Mouse (Mus musculus) left cerebral cortex, adult 8-10 months (tissue): ENCODE measurements around the gene Ccdc69. TPM values are rescaled to one million over a fixed set of nuclear protein-coding genes. Genes with fewer than 3 reads are reported as not detected.

ENCODE experiments used
- DNase-seq, 2 experiments: peaks; one replicate each; pipeline ENCODE4 v3.0.0; 2022; ENCODE audit warnings: low spot score in 2 of 2
- total RNA-seq, 4 experiments: library from RNA; stranded (reverse); gene quantifications; 2 replicates each; pipeline ENCODE4 v1.2.4; 2022

Ccdc69 gene
- total RNA-seq, 4 experiments from 2014 or later, result 0.44 to 0.50 (median 0.47) TPM

DNA sequence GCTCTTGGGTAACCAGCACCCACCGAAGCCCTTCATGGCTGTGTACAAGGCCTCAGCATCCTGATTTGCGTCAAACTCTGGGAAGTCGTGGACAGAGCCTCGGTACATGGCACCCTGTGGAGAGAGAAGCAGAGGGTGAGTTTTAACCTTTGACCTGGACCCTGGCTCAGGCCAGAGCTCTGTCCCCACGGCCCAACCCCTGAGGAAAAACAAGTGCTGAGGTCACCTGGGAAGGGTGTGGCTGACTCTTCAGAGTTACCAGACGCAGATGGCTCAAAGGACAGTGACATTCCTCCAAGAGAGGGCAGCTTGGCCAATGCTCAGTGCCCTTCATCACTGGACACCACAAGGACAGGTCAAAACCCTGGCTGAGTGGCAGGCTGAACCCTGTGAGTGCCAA, 64.1 kb downstream of the Ccdc69 start:
- no peak for DNase-seq

DNA sequence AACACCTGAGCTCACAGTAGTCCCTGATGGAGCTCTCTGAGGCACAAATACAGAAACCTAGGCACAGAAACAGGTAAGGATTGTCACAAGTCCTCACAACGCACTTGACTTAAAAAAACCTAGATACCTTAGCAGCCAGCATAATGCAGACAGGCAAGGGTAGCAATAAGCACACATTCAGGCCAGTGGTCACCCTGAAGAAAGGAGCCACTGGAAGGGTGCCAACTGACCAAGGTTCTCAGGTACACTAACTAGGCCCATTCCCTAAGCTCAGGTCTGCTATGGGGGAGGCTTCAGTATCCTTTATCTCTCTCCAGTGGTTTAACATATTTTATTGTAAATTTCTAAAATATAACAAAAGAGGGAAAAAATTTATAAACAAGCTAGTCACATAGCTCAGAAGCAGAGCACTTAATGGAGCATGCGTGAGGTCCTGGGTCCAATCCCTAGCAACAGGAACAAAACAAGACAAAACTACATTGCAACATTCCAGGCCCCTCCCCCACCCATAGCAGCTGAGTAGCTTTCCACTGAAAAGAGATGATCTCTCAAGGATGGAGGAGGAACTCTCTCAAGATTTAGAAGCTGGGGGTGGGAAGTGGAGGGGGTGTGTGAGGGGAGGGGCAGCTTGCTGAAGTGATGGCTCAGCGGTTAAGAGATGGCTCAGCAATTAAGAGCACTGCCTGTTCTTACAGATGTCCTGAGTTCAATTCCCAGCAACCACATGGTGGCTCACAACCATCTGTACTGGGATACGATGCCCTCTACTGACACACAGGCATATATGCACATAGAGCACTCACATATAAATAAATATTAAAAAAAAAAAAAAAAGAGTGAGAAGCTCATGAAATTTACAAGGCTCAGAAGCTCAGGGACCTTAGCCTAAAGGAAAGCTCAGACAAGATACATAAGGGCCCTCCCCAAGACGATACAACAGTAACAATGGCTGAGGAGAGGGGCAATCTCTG, 65.1 kb downstream of the Ccdc69 start:
- no peak for DNase-seq

DNA sequence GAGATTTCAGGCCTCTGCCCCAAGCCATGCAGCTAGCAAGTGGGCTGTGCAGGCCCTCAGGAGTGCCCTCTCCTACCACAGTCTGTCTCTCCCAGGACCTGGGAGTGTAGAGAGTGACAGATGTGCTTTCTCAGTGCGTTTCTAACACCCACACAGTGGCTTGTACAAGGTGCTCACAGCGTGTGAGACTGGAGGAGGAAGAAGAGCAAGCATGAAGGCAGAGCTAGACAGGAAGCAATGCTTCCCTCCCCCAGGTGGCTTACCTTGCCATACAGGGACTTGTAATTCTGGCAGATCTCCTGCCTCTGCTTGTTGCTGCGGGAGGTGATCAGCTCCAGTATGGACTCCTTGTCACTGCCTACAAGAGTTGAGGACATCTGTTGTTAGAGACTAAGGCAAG, 66.5 kb downstream of the Ccdc69 start:
- DNase-seq, result peak in 1 of 2 experiments; percentile 50

DNA sequence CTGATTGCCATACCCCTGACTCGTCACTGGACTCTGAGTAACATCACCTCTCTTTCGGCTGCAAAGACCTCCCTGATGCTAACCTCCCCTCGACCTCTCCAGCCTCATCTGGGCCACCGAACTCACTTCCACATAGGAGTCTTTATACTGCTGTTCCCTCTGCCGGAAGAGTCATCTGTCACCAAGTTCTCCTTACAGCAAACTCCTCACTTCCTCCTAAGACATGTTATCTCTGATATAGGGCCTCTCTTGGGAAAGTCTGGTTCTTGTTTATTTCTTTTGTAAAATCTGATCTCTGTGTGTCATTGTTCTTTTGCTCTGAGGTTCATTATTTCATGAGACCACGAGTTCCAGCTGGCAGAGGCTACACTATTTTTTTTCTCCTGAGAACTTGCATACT, 69.7 kb downstream of the Ccdc69 start:
- no peak for DNase-seq

DNA sequence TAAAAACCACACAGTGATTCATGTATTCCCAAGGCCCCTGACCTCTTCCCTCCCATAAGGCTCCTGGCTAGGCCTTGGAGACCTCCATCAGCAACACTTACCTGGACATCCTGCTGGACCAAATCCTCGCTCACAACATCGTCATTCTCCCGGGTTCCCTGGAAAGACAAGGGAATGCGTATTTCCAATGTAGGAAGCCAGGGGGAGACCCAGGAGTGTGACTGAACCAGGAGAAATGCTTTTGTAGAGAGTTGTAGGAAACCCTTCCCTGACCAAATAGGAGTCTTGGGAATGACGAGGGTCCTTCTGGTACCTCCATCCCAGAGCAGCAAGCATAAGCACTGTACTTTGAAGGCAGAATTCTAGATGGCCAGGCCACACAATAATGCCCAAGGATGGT, 72.2 kb downstream of the Ccdc69 start:
- DNase-seq, result no peak

DNA sequence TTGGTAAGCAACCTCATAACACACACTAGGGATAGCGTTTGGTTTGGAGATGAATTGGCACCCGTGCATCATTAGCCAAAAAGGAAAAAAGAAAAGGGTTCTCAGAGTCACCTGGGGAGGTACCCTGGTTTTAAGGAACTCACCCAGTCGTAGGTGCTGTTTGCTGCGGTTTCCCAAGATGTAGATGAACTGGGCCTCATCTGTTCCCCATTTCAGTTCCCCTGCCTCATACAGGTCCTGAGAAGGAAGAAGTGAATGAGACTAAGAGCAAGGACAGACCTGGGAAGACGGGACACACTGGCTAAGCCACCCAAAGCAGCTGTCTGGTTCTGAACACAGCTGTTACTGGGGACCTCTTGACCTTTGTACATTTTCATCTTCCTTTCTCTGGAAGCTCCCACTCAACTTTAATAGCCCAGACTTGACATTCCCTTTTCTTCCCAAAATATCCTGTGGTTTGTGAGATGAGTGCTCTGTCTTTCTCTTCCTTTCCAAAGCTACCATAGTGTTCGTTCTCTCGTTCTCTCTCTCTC, 72.9 kb downstream of the Ccdc69 start:
- DNase-seq, result no peak

Other genes starting within 250 kb of the Ccdc69 start
- 10 to 100 TPM; 23.4 to 37.9 (median 27.9) TPM for gene Lyrm7, start 217.2 kb downstream of the Ccdc69 start, total RNA-seq
- gene Hint1, start 211.7 kb downstream of the Ccdc69 start, total RNA-seq, result 100 to 1,000 TPM; 204 to 277 (median 234) TPM
- 10 to 100 TPM in 2 of 4 experiments, 1 to 10 TPM in 2; 7.5 to 12.5 (median 10.4) TPM for gene Gpx3, start 175.7 kb downstream of the Ccdc69 start, total RNA-seq
- gene Tnip1, start 115.2 kb downstream of the Ccdc69 start, total RNA-seq, result 10 to 100 TPM; 33.0 to 36.3 (median 34.9) TPM
- 10 to 100 TPM; 81.9 to 92.8 (median 85.4) TPM for gene Anxa6, start 44.7 kb downstream of the Ccdc69 start, total RNA-seq
- gene Gm2a, start 20.0 kb upstream of the Ccdc69 start, total RNA-seq, result 10 to 100 TPM; 30.5 to 41.8 (median 34.5) TPM
- gene Slc36a3, start 73.6 kb upstream of the Ccdc69 start, total RNA-seq, result not detected
- gene Slc36a2, start 106.9 kb upstream of the Ccdc69 start, total RNA-seq, result under 1 TPM in 3 of 4 experiments, not detected in 1; 0.19 to 0.39 (median 0.27) TPM
- gene Slc36a1, start 126.2 kb upstream of the Ccdc69 start, total RNA-seq, result 10 to 100 TPM; 60.6 to 68.7 (median 64.5) TPM